Mouse (Mus musculus): ENCODE measurements at regions not wholly inside any gene's neighbourhood (a gene's known extent, or its start where the extent isn't known, plus 50 kb on each side); places are given as distances from the start of the nearest gene placed in this dataset.

- ATAC-seq (replicated peaks; ENCODE audit: insufficient number of reproducible peaks, low FRiP score, low TSS enrichment, low read depth) = no peak
- no peak overlapping the region for H3K4me3 ChIP-seq (ENCODE audit: low read depth, low read length)
- 80% methylated on average over 2 of the region's 2 CpGs for WGBS
- H3K27me3 ChIP-seq (ENCODE audit: control insufficient read depth, insufficient read depth, low read length) = no peaks in the 10 kb centered on the region
- DNase-seq (ENCODE audit: low spot score) = no peak
- H3K27ac ChIP-seq (replicated peaks; ENCODE audit: low read depth, low read length) = no peak overlapping the region
- H3K4me1 ChIP-seq (ENCODE audit: control insufficient read depth, insufficient read depth, low read length) = no peaks in the 10 kb centered on the region
- H3K4me2 ChIP-seq (ENCODE audit: low read depth, low read length) = no peak overlapping the region
- H3K9me3 ChIP-seq (replicated peaks; ENCODE audit: control insufficient read depth, low read length) = no peaks in the 10 kb centered on the region
- H3K9ac ChIP-seq (replicated peaks; ENCODE audit: low read length) = no peak overlapping the region
- H3K36me3 ChIP-seq (replicated peaks; ENCODE audit: control insufficient read depth, insufficient read depth, low read depth, low read length) = no peaks in the 10 kb centered on the region
These were observed 537.2 kb upstream of the Sel1l start for GRCm38 (mm10) chr12:92386195-92386594.

- H3K27ac ChIP-seq (replicated peaks; ENCODE audit: low read depth, low read length) = no peak overlapping the region
- H3K36me3 ChIP-seq (replicated peaks; ENCODE audit: control insufficient read depth, insufficient read depth, low read depth, low read length) = no peaks in the 10 kb centered on the region
- peak; percentile 0 for DNase-seq (ENCODE audit: low spot score)
- 8% methylated on average over 5 of the region's 5 CpGs for WGBS
- no peaks in the 10 kb centered on the region for H3K27me3 ChIP-seq (ENCODE audit: control insufficient read depth, insufficient read depth, low read length)
- H3K4me2 ChIP-seq (ENCODE audit: low read depth, low read length) = no peak overlapping the region
- H3K4me3 ChIP-seq (ENCODE audit: low read depth, low read length) = no peak overlapping the region
- no peaks in the 10 kb centered on the region for H3K9me3 ChIP-seq (replicated peaks; ENCODE audit: control insufficient read depth, low read length)
- ATAC-seq (replicated peaks; ENCODE audit: insufficient number of reproducible peaks, low FRiP score, low TSS enrichment, low read depth) = no peak
- H3K9ac ChIP-seq (replicated peaks; ENCODE audit: low read length) = no peak overlapping the region
- H3K4me1 ChIP-seq (ENCODE audit: control insufficient read depth, insufficient read depth, low read length) = no peaks in the 10 kb centered on the region
These were observed 535.4 kb upstream of the Sel1l start for GRCm38 (mm10) chr12:92384266-92384937.

GRCm38 (mm10) chr12:92379130-92379529, 530.2 kb upstream of the Sel1l start:
- 61% methylated on average over 3 of the region's 3 CpGs for WGBS
- ATAC-seq (replicated peaks; ENCODE audit: insufficient number of reproducible peaks, low FRiP score, low TSS enrichment, low read depth) = no peak
- H3K27ac ChIP-seq (replicated peaks; ENCODE audit: low read depth, low read length) = no peak overlapping the region
- no peak overlapping the region for H3K4me3 ChIP-seq (ENCODE audit: low read depth, low read length)
- H3K27me3 ChIP-seq (ENCODE audit: control insufficient read depth, insufficient read depth, low read length) = no peaks in the 10 kb centered on the region
- no peaks in the 10 kb centered on the region for H3K4me1 ChIP-seq (ENCODE audit: control insufficient read depth, insufficient read depth, low read length)
- H3K9me3 ChIP-seq (replicated peaks; ENCODE audit: control insufficient read depth, low read length) = no peaks in the 10 kb centered on the region
- no peaks in the 10 kb centered on the region for H3K36me3 ChIP-seq (replicated peaks; ENCODE audit: control insufficient read depth, insufficient read depth, low read depth, low read length)
- no peak overlapping the region for H3K4me2 ChIP-seq (ENCODE audit: low read depth, low read length)
- no peak overlapping the region for H3K9ac ChIP-seq (replicated peaks; ENCODE audit: low read length)
- peak; percentile 0 for DNase-seq (ENCODE audit: low spot score)

- 85% methylated on average over 5 of the region's 5 CpGs for WGBS
- H3K4me2 ChIP-seq (ENCODE audit: low read depth, low read length) = no peak overlapping the region
- DNase-seq (ENCODE audit: low spot score) = no peak
These were observed 517.0 kb upstream of the Sel1l start for GRCm38 (mm10) chr12:92365926-92366325.

GRCm38 (mm10) chr12:92353386-92354257, 504.7 kb upstream of the Sel1l start:
- DNase-seq (ENCODE audit: low spot score) (no peak), ATAC-seq (replicated peaks; ENCODE audit: insufficient number of reproducible peaks, low FRiP score, low TSS enrichment, low read depth) (no peak)
- WGBS = 62% methylated on average over 4 of the region's 4 CpGs
- no peak overlapping the region for H3K4me3 ChIP-seq (ENCODE audit: low read depth, low read length)
- no peak overlapping the region for H3K4me2 ChIP-seq (ENCODE audit: low read depth, low read length)
- H3K27ac ChIP-seq (replicated peaks; ENCODE audit: low read depth, low read length) = no peak overlapping the region
- H3K9me3 ChIP-seq (replicated peaks; ENCODE audit: control insufficient read depth, low read length) = no peaks in the 10 kb centered on the region
- no peaks in the 10 kb centered on the region for H3K4me1 ChIP-seq (ENCODE audit: control insufficient read depth, insufficient read depth, low read length)
- no peaks in the 10 kb centered on the region for H3K27me3 ChIP-seq (ENCODE audit: control insufficient read depth, insufficient read depth, low read length)
- H3K9ac ChIP-seq (replicated peaks; ENCODE audit: low read length) = no peak overlapping the region
- no peaks in the 10 kb centered on the region for H3K36me3 ChIP-seq (replicated peaks; ENCODE audit: control insufficient read depth, insufficient read depth, low read depth, low read length)

More at GRCm38 (mm10) chr12:92365926-92366325, 517.0 kb upstream of the Sel1l start:
- Histone ChIP-seq H3K27me3 (ENCODE audit: control insufficient read depth, insufficient read depth, low read length) (no peaks in the 10 kb centered on the region), H3K36me3 (replicated peaks; ENCODE audit: control insufficient read depth, insufficient read depth, low read depth, low read length) (no peaks in the 10 kb centered on the region), H3K4me3 (ENCODE audit: low read depth, low read length) (no peak overlapping the region), H3K27ac (replicated peaks; ENCODE audit: low read depth, low read length) (no peak overlapping the region), H3K9me3 (replicated peaks; ENCODE audit: control insufficient read depth, low read length) (no peaks in the 10 kb centered on the region), H3K9ac (replicated peaks; ENCODE audit: low read length) (no peak overlapping the region), H3K4me1 (ENCODE audit: control insufficient read depth, insufficient read depth, low read length) (no peaks in the 10 kb centered on the region)
- no peak for ATAC-seq (replicated peaks; ENCODE audit: insufficient number of reproducible peaks, low FRiP score, low TSS enrichment, low read depth)

GRCm38 (mm10) chr12:92318241-92318640, 469.3 kb upstream of the Sel1l start:
- Histone ChIP-seq H3K27ac (replicated peaks; ENCODE audit: low read depth, low read length) (no peak overlapping the region), H3K36me3 (replicated peaks; ENCODE audit: control insufficient read depth, insufficient read depth, low read depth, low read length) (no peaks in the 10 kb centered on the region), H3K27me3 (ENCODE audit: control insufficient read depth, insufficient read depth, low read length) (no peaks in the 10 kb centered on the region), H3K4me3 (ENCODE audit: low read depth, low read length) (no peak overlapping the region), H3K9me3 (replicated peaks; ENCODE audit: control insufficient read depth, low read length) (no peaks in the 10 kb centered on the region), H3K9ac (replicated peaks; ENCODE audit: low read length) (no peak overlapping the region), H3K4me1 (ENCODE audit: control insufficient read depth, insufficient read depth, low read length) (no peaks in the 10 kb centered on the region), H3K4me2 (ENCODE audit: low read depth, low read length) (no peak overlapping the region)
- DNase-seq (ENCODE audit: low spot score) (no peak), ATAC-seq (replicated peaks; ENCODE audit: insufficient number of reproducible peaks, low FRiP score, low TSS enrichment, low read depth) (no peak)
- WGBS = 64% methylated on average over 1 of the region's 1 CpGs

- ATAC-seq (replicated peaks; ENCODE audit: insufficient number of reproducible peaks, low FRiP score, low TSS enrichment, low read depth) (no peak), DNase-seq (ENCODE audit: low spot score) (no peak)
- H3K4me3 ChIP-seq (ENCODE audit: low read depth, low read length) = no peak overlapping the region
- no peaks in the 10 kb centered on the region for H3K9me3 ChIP-seq (replicated peaks; ENCODE audit: control insufficient read depth, low read length)
- H3K4me2 ChIP-seq (ENCODE audit: low read depth, low read length) = no peak overlapping the region
- H3K36me3 ChIP-seq (replicated peaks; ENCODE audit: control insufficient read depth, insufficient read depth, low read depth, low read length) = no peaks in the 10 kb centered on the region
- no peak overlapping the region for H3K27ac ChIP-seq (replicated peaks; ENCODE audit: low read depth, low read length)
- WGBS = 93% methylated on average over 3 of the region's 3 CpGs
- no peak overlapping the region for H3K9ac ChIP-seq (replicated peaks; ENCODE audit: low read length)
- H3K4me1 ChIP-seq (ENCODE audit: control insufficient read depth, insufficient read depth, low read length) = no peaks in the 10 kb centered on the region
- no peaks in the 10 kb centered on the region for H3K27me3 ChIP-seq (ENCODE audit: control insufficient read depth, insufficient read depth, low read length)
These were observed 468.7 kb upstream of the Sel1l start for GRCm38 (mm10) chr12:92317609-92318008.

GRCm38 (mm10) chr12:92316285-92316684, 467.3 kb upstream of the Sel1l start:
- Histone ChIP-seq H3K4me2 (ENCODE audit: low read depth, low read length) (no peak overlapping the region), H3K36me3 (replicated peaks; ENCODE audit: control insufficient read depth, insufficient read depth, low read depth, low read length) (no peaks in the 10 kb centered on the region), H3K4me1 (ENCODE audit: control insufficient read depth, insufficient read depth, low read length) (no peaks in the 10 kb centered on the region), H3K9me3 (replicated peaks; ENCODE audit: control insufficient read depth, low read length) (no peaks in the 10 kb centered on the region), H3K9ac (replicated peaks; ENCODE audit: low read length) (no peak overlapping the region), H3K4me3 (ENCODE audit: low read depth, low read length) (no peak overlapping the region), H3K27me3 (ENCODE audit: control insufficient read depth, insufficient read depth, low read length) (no peaks in the 10 kb centered on the region), H3K27ac (replicated peaks; ENCODE audit: low read depth, low read length) (no peak overlapping the region)
- ATAC-seq (replicated peaks; ENCODE audit: insufficient number of reproducible peaks, low FRiP score, low TSS enrichment, low read depth) (no peak), DNase-seq (ENCODE audit: low spot score) (no peak)
